ENCODE assay signal across 19 mouse cellular contexts in genomic region chr5:64117191-64117590, GRCm38 (mm10).
"Had no signal": no experiment of that assay in that cellular context is flagged by ENCODE, and none has a peak within 500 bp of the region (broad histone marks: within the 10 kb centered on the region; RNA-seq: fewer than 3 reads in every experiment).

No protein-coding gene starts in this region.

- H3K27me3 ChIP-seq: midbrain, embryonic 12.5 days; midbrain, embryonic 15.5 days; neural tube, embryonic 12.5 days; neural tube, embryonic 15.5 days had no signal

- DNase-seq: kidney, postnatal 25 days; layer of hippocampus, adult 9-11 months; liver, postnatal 0 days; lung, embryonic 14.5 days; right cerebral cortex, adult 18-20 months; right cerebral cortex, postnatal 14 days; right cerebral cortex, postnatal 4 days; thymus, adult 2 months; thymus, postnatal 14 days; thymus, postnatal 4 days had no signal

- H3K9me3 ChIP-seq: midbrain, embryonic 12.5 days had no signal

- H3K27ac ChIP-seq: kidney, postnatal 0 days; layer of hippocampus, adult 2 months; liver, embryonic 14.5 days; macrophage; midbrain, embryonic 12.5 days; midbrain, embryonic 15.5 days; neural tube, embryonic 12.5 days; neural tube, embryonic 15.5 days; stomach, postnatal 0 days had no signal

- H3K4me3 ChIP-seq: layer of hippocampus, adult 2 months; midbrain, embryonic 12.5 days; midbrain, embryonic 15.5 days; neural tube, embryonic 12.5 days; neural tube, embryonic 15.5 days had no signal

- H3K9ac ChIP-seq: liver, embryonic 14.5 days; liver, postnatal 0 days; lung, embryonic 14.5 days; midbrain, embryonic 12.5 days; midbrain, embryonic 15.5 days; neural tube, embryonic 12.5 days; neural tube, embryonic 15.5 days had no signal

- H3K4me1 ChIP-seq: midbrain, embryonic 12.5 days; midbrain, embryonic 15.5 days; neural tube, embryonic 12.5 days; neural tube, embryonic 15.5 days had no signal
